Mouse (Mus musculus) embryonic facial prominence, embryonic 13.5 days (tissue): ENCODE results near the gene Ipo4. TPM values are rescaled to one million over a fixed set of nuclear protein-coding genes. Genes with fewer than 3 reads are reported as not detected.
A peak's percentile ranks its signal among the peaks of the same experiment; 100 is the strongest.

ENCODE experiments used
- ATAC-seq: fragments of 200-750 bp; cut with Nextera tagmentation; 2 replicates; pipeline ENCODE4 v1.8.0; 2017; ENCODE audit warnings: low read depth; ENCODE audit not compliant: insufficient number of reproducible peaks, insufficient read depth, low FRiP score, low TSS enrichment
- H3K27ac ChIP-seq: fragments of 300-500 bp; sonication (generic); 2 replicates; pipeline ENCODE4 v1.5.1; 2015; ENCODE audit warnings: moderate library complexity, mild to moderate bottlenecking, inconsistent platforms
- H3K27me3 ChIP-seq: fragments of 300-500 bp; sonication (generic); 2 replicates; pipeline ENCODE4 v1.6.1; 2015; ENCODE audit warnings: mild to moderate bottlenecking, inconsistent platforms
- H3K36me3 ChIP-seq: fragments of 300-500 bp; sonication (generic); 2 replicates; pipeline ENCODE4 v1.6.1; 2015; ENCODE audit warnings: mild to moderate bottlenecking, inconsistent platforms
- H3K4me1 ChIP-seq: fragments of 300-500 bp; sonication (generic); 2 replicates; pipeline ENCODE4 v1.6.1; 2015; ENCODE audit warnings: inconsistent platforms
- H3K4me2 ChIP-seq: fragments of 300-500 bp; sonication (generic); 2 replicates; pipeline ENCODE4 v1.6.1; 2015; ENCODE audit warnings: moderate library complexity, mild to moderate bottlenecking, inconsistent platforms
- H3K4me3 ChIP-seq: fragments of 300-500 bp; sonication (generic); 2 replicates; pipeline ENCODE4 v1.5.1; 2015; ENCODE audit warnings: mild to moderate bottlenecking, inconsistent platforms
- H3K9ac ChIP-seq: fragments of 300-500 bp; sonication (generic); 2 replicates; pipeline ENCODE4 v1.6.1; 2015; ENCODE audit warnings: mild to moderate bottlenecking, inconsistent platforms
- H3K9me3 ChIP-seq: fragments of 300-500 bp; sonication (generic); 2 replicates; pipeline ENCODE4 v1.6.1; 2016; ENCODE audit warnings: inconsistent platforms
- WGBS: fragments of 180-500 bp; shearing (Covaris S2); methylation state at CpG from one replicate; pipeline ENCODE4 v1.1.7; 2015; ENCODE audit warnings: mixed read lengths; 5-methylcytosine and 5-hydroxymethylcytosine counted together
- polyA plus RNA-seq: library from polyadenylated mRNA; unstranded; fragments of >200 nt; fragmentation: Nextera tagmentation; extraction: Ambion mirVana; gene quantifications from 2 replicates; pipeline ENCODE4 v1.2.1, GENCODE M21; 2015

Gene Ipo4
- polyA plus RNA-seq, 1 experiment from 2014 or later = 95.1 TPM

GRCm38 (mm10) chr14:55603633-55604576, 31.9 kb downstream of the Ipo4 start:
- H3K27ac ChIP-seq = peak overlapping the region; percentile 72
- peak overlapping the region; percentile 44 for H3K4me3 ChIP-seq
- no peaks in the 10 kb centered on the region for H3K9me3 ChIP-seq
- peaks cover 15% of the 10 kb centered on the region for H3K4me1 ChIP-seq
- 16% methylated on average over 19 of the region's 19 CpGs for WGBS
- peaks cover 78% of the 10 kb centered on the region for H3K36me3 ChIP-seq
- peak; percentile 83 for ATAC-seq
- peak overlapping the region; percentile 70 for H3K9ac ChIP-seq
- H3K27me3 ChIP-seq = no peaks in the 10 kb centered on the region
- H3K4me2 ChIP-seq = peak overlapping the region; percentile 62

GRCm38 (mm10) chr14:55603271-55603632, 32.5 kb downstream of the Ipo4 start, which contains the start of gene Irf9:
TSS of gene Irf9 (plus strand) at chr14:55603571.
- WGBS = 83% methylated on average over 7 of the region's 7 CpGs

GRCm38 (mm10) chr14:55598521-55599390, 37.0 kb downstream of the Ipo4 start:
- WGBS = 95% methylated on average over 21 of the region's 21 CpGs
- Histone ChIP-seq H3K9me3 (no peaks in the 10 kb centered on the region), H3K9ac (0 out of 2 replicates have a peak overlapping the region, but pooled peaks have one; percentile 3), H3K4me2 (no peak overlapping the region), H3K4me3 (no peak overlapping the region), H3K27ac (no peak overlapping the region), H3K36me3 (peaks cover 89% of the 10 kb centered on the region), H3K27me3 (no peaks in the 10 kb centered on the region), H3K4me1 (peaks cover 7% of the 10 kb centered on the region)
- ATAC-seq = no peak

More at GRCm38 (mm10) chr14:55603271-55603632, 32.5 kb downstream of the Ipo4 start, which contains the start of gene Irf9:
- peaks cover 15% of the 10 kb centered on the region for H3K4me1 ChIP-seq
- H3K4me2 ChIP-seq = peak within 1 kb of the TSS; percentile 62
- ATAC-seq = no peak
- no peaks in the 10 kb centered on the region for H3K27me3 ChIP-seq
- H3K36me3 ChIP-seq = peaks cover 78% of the 10 kb centered on the region
- no peaks in the 10 kb centered on the region for H3K9me3 ChIP-seq
- peak within 1 kb of the TSS; percentile 70 for H3K9ac ChIP-seq
- peak within 1 kb of the TSS; percentile 72 for H3K27ac ChIP-seq
- H3K4me3 ChIP-seq = peak within 1 kb of the TSS; percentile 44

- WGBS = 82% methylated on average over 13 of the region's 13 CpGs
- Histone ChIP-seq H3K9me3 (no peaks in the 10 kb centered on the region), H3K4me2 (no peak overlapping the region), H3K4me3 (no peak overlapping the region), H3K9ac (0 out of 2 replicates have a peak overlapping the region, but pooled peaks have one; percentile 17), H3K27ac (no peak overlapping the region), H3K4me1 (peaks cover 16% of the 10 kb centered on the region), H3K36me3 (peaks cover 66% of the 10 kb centered on the region), H3K27me3 (no peaks in the 10 kb centered on the region)
- no peak for ATAC-seq
These were observed 39.6 kb downstream of the Ipo4 start for GRCm38 (mm10) chr14:55596036-55596690.

- ATAC-seq = no peak
- peak overlapping the region; percentile 92 for H3K4me3 ChIP-seq
- peaks cover 28% of the 10 kb centered on the region for H3K4me1 ChIP-seq
- peak overlapping the region; percentile 92 for H3K9ac ChIP-seq
- H3K36me3 ChIP-seq = peaks cover 57% of the 10 kb centered on the region
- no peaks in the 10 kb centered on the region for H3K27me3 ChIP-seq
- H3K9me3 ChIP-seq = no peaks in the 10 kb centered on the region
- peak overlapping the region; percentile 97 for H3K4me2 ChIP-seq
- H3K27ac ChIP-seq = peak overlapping the region; percentile 96; the same call in 1 of the 2 replicates
- 3% methylated on average over 16 of the region's 16 CpGs for WGBS
These were observed 43.5 kb downstream of the Ipo4 start for GRCm38 (mm10) chr14:55592226-55592625.

- peak within 1 kb of the TSS; percentile 96 for H3K27ac ChIP-seq
- peak within 1 kb of the TSS; percentile 97 for H3K4me2 ChIP-seq
- no peaks in the 10 kb centered on the region for H3K27me3 ChIP-seq
- under 1% methylated on average over 33 of the region's 33 CpGs for WGBS
- ATAC-seq = peak; percentile 85
- H3K4me3 ChIP-seq = peak within 1 kb of the TSS; percentile 92
- H3K36me3 ChIP-seq = peaks cover 53% of the 10 kb centered on the region
- no peaks in the 10 kb centered on the region for H3K9me3 ChIP-seq
- peaks cover 28% of the 10 kb centered on the region for H3K4me1 ChIP-seq
- peak within 1 kb of the TSS; percentile 92 for H3K9ac ChIP-seq
These were observed 44.3 kb downstream of the Ipo4 start, which contains the start of gene Rnf31 for GRCm38 (mm10) chr14:55591331-55591891. TSS of gene Rnf31 (plus strand) at chr14:55591708.

- under 1% methylated on average over 22 of the region's 22 CpGs for WGBS
- Histone ChIP-seq H3K9ac (peak within 1 kb of the TSS; percentile 92), H3K36me3 (peaks cover 47% of the 10 kb centered on the region), H3K27ac (peak within 1 kb of the TSS; percentile 96), H3K27me3 (no peaks in the 10 kb centered on the region), H3K4me3 (peak within 1 kb of the TSS; percentile 92), H3K4me2 (peak within 1 kb of the TSS; percentile 97), H3K4me1 (peaks cover 28% of the 10 kb centered on the region), H3K9me3 (no peaks in the 10 kb centered on the region)
- peak; percentile 95 for ATAC-seq
These were observed 44.9 kb downstream of the Ipo4 start, which contains the start of gene Psme2 for GRCm38 (mm10) chr14:55590748-55591330. TSS of gene Psme2 (minus strand) at chr14:55591113.

- peaks cover 38% of the 10 kb centered on the region for H3K36me3 ChIP-seq
- H3K4me1 ChIP-seq = peaks cover 36% of the 10 kb centered on the region
- H3K27ac ChIP-seq = peak overlapping the region; percentile 96
- 0 out of 2 replicates have a peak, but pooled peaks cover under 1% of the 10 kb centered on the region for H3K27me3 ChIP-seq
- no peak for ATAC-seq
- WGBS = 84% methylated on average over 11 of the region's 11 CpGs
- H3K4me2 ChIP-seq = peak overlapping the region; percentile 97
- no peaks in the 10 kb centered on the region for H3K9me3 ChIP-seq
- peak overlapping the region; percentile 92 for H3K9ac ChIP-seq
- H3K4me3 ChIP-seq = peak overlapping the region; percentile 92
These were observed 45.8 kb downstream of the Ipo4 start for GRCm38 (mm10) chr14:55589771-55590448.

GRCm38 (mm10) chr14:55589271-55589670, 46.5 kb downstream of the Ipo4 start:
- H3K9ac ChIP-seq = peak overlapping the region; percentile 27; the same call in 1 of the 2 replicates
- H3K36me3 ChIP-seq = peaks cover 33% of the 10 kb centered on the region
- no peaks in the 10 kb centered on the region for H3K9me3 ChIP-seq
- H3K4me3 ChIP-seq = no peak overlapping the region
- WGBS = 98% methylated on average over 5 of the region's 5 CpGs
- H3K27ac ChIP-seq = no peak overlapping the region
- peaks cover 42% of the 10 kb centered on the region for H3K4me1 ChIP-seq
- peaks cover 7% of the 10 kb centered on the region; the same call in 1 of the 2 replicates for H3K27me3 ChIP-seq
- H3K4me2 ChIP-seq = no peak overlapping the region
- no peak for ATAC-seq

- peaks cover 27% of the 10 kb centered on the region for H3K4me1 ChIP-seq
- ATAC-seq = no peak
- H3K9me3 ChIP-seq = no peaks in the 10 kb centered on the region
- H3K27ac ChIP-seq = no peak overlapping the region
- H3K4me3 ChIP-seq = no peak overlapping the region
- H3K27me3 ChIP-seq = peaks cover 9% of the 10 kb centered on the region; the same call in 1 of the 2 replicates
- H3K36me3 ChIP-seq = peaks cover 36% of the 10 kb centered on the region
- WGBS = 94% methylated on average over 2 of the region's 2 CpGs
- no peak overlapping the region for H3K9ac ChIP-seq
- H3K4me2 ChIP-seq = no peak overlapping the region
These were observed 49.6 kb downstream of the Ipo4 start for GRCm38 (mm10) chr14:55586149-55586548.
